Mouse (Mus musculus) C2C12 (cell line): ENCODE measurements around the gene Msrb3.

Experiments
- CEBPB ChIP-seq: IDR thresholded peaks from one replicate; pipeline ENCODE4 v1.6.1; 2011; ENCODE audit warnings: low read depth, mild to moderate bottlenecking, control low read depth, moderate library complexity
- CTCF ChIP-seq: IDR thresholded peaks from one replicate; pipeline ENCODE4 v1.5.1; 2011; ENCODE audit not compliant: control insufficient read depth, insufficient read depth, insufficient read length
- FOSL1 ChIP-seq: IDR thresholded peaks from one replicate; pipeline ENCODE4 v1.8.0; 2011; ENCODE audit warnings: mild to moderate bottlenecking, low read length; ENCODE audit not compliant: poor library complexity, insufficient read depth, severe bottlenecking
- MAX ChIP-seq: IDR thresholded peaks from one replicate; pipeline ENCODE4 v1.6.1; 2011; ENCODE audit warnings: mild to moderate bottlenecking, control low read depth

DNA sequence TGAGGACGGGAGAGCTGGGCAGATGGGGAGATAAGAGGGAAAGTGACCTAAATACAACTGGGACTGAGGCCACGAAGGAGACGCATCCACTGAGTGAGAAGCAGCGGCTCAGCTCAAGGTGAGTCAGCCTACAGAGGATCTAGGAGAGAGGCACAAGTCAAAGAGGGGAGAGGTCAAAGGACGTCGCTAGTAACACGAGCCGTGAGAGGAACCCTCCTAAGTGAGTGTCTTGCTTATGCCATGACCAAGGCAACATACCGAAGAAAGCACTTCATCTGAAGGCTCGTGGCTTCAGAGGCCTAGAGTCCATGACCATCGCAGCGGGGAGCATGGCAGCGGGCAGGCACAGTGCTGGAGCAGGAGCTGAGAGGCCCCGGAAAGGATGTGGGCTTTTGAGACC lies 14.7 kb downstream of the Msrb3 start:
- TF ChIP-seq CTCF: no peak
- TF ChIP-seq FOSL1: no peak
- no peak for TF ChIP-seq MAX
- TF ChIP-seq CEBPB: no peak
